ENCODE assay signal across 10 mouse cellular contexts in the genomic region with DNA sequence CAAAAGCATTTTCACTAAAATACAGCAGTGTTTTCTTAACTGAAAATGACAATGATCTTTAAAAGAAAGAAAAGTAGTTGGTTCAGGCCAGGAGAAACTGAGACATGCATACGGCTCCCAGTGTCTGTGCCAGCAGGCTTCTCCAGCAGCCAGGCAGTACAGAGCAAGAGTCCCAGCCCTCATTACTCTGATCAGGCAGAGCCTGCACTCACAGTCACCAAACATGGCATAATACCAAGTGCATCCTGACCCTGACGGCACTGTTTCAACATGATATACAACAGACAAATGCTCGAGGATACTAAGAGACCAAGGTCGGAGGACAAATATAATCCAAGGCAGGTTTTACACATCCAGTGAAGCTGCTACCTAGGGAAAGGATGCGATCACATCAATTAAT. TPM values are rescaled to one million over a fixed set of nuclear protein-coding genes. Genes with fewer than 3 reads are reported as not detected.
DNase-seq lines count a peak whose midpoint lies in the region; ATAC-seq and TF ChIP-seq lines count a peak whose summit lies in the region.
"Had no signal": no experiment of that assay in that cellular context is flagged by ENCODE, and none has a peak within 500 bp of the region (broad histone marks: within the 10 kb centered on the region; RNA-seq: fewer than 3 reads in every experiment).

No protein-coding gene starts in this region.

- peak; percentile 44 for DNase-seq in forebrain, embryonic 14.5 days (ENCODE audit: low spot score)
- no peak for DNase-seq in forebrain, embryonic 10.5 days (ENCODE audit: extremely low spot score, low spot score)
- no peak for DNase-seq in kidney, postnatal 0 days (ENCODE audit: low spot score)
- DNase-seq in kidney, adult 2 months = no peak
- DNase-seq in ovary, postnatal 36 days (ENCODE audit: low spot score) = peak; percentile 47
- DNase-seq in ovary, postnatal 14 days (ENCODE audit: low spot score) = no peak
- DNase-seq: kidney, adult 8-10 months had no signal

- no peak overlapping the region for H3K4me2 ChIP-seq in forebrain, embryonic 14.5 days (ENCODE audit: low read length)
- no peak overlapping the region for H3K4me2 ChIP-seq in kidney, postnatal 0 days (ENCODE audit: low read length)

- H3K36me3 ChIP-seq in forebrain, embryonic 14.5 days (ENCODE audit: control insufficient read depth, insufficient read depth, low read length) = peaks cover 17% of the 10 kb centered on the region; the same call in 1 of the 2 replicates
- H3K36me3 ChIP-seq in forebrain, embryonic 10.5 days (replicated peaks) = peaks cover 33% of the 10 kb centered on the region
- 0 out of 2 replicates have a peak, but pooled peaks cover 13% of the 10 kb centered on the region for H3K36me3 ChIP-seq in kidney, postnatal 0 days (ENCODE audit: insufficient read depth, low read length)
- no peaks in the 10 kb centered on the region for H3K36me3 ChIP-seq in kidney, adult 2 months (ENCODE audit: control insufficient read depth, insufficient read depth, low read length)

- H3K27ac ChIP-seq in forebrain, embryonic 14.5 days (ENCODE audit: low read depth, low read length) = peak overlapping the region; percentile 4; the same call in 1 of the 2 replicates
- no peak overlapping the region for H3K27ac ChIP-seq in forebrain, embryonic 10.5 days
- H3K27ac ChIP-seq in kidney, postnatal 0 days = peak overlapping the region; percentile 10; the same call in 1 of the 2 replicates
- no peak overlapping the region for H3K27ac ChIP-seq in kidney, adult 2 months (ENCODE audit: insufficient read depth, low read depth, low read length)
- H3K27ac ChIP-seq: macrophage had no signal

- TF ChIP-seq CTCF in kidney, postnatal 0 days (IDR thresholded peaks at IDR 0.05; ENCODE audit: low read depth) = no peak
- TF ChIP-seq CTCF in kidney, adult 2 months (conservative IDR thresholded peaks at IDR 0.05; ENCODE audit: insufficient read depth, insufficient read length, low read depth, low read length) = no peak

- no peaks in the 10 kb centered on the region for H3K27me3 ChIP-seq in forebrain, embryonic 14.5 days (replicated peaks; ENCODE audit: control insufficient read depth, insufficient read depth, low read length)
- H3K27me3 ChIP-seq in forebrain, embryonic 10.5 days (ENCODE audit: poor library complexity, severe bottlenecking) = no peaks in the 10 kb centered on the region
- no peaks in the 10 kb centered on the region for H3K27me3 ChIP-seq in kidney, postnatal 0 days (ENCODE audit: insufficient read depth, low read length)
- H3K27me3 ChIP-seq in kidney, adult 2 months (replicated peaks; ENCODE audit: control insufficient read depth, insufficient read depth, low read length) = no peaks in the 10 kb centered on the region

- TF ChIP-seq POLR2A in kidney, adult 2 months (IDR thresholded peaks at IDR 0.05; ENCODE audit: low read depth, low read length) = no peak

- no peak overlapping the region for H3K4me3 ChIP-seq in forebrain, embryonic 14.5 days (ENCODE audit: low read depth, low read length)
- H3K4me3 ChIP-seq in forebrain, embryonic 10.5 days = no peak overlapping the region
- H3K4me3 ChIP-seq in kidney, postnatal 0 days (replicated peaks; ENCODE audit: low read depth, low read length) = no peak overlapping the region
- H3K4me3 ChIP-seq in kidney, adult 2 months (ENCODE audit: insufficient read depth, low read depth, low read length) = no peak overlapping the region

- H3K9me3 ChIP-seq in forebrain, embryonic 14.5 days (replicated peaks; ENCODE audit: control insufficient read depth, low read length) = no peaks in the 10 kb centered on the region
- no peaks in the 10 kb centered on the region for H3K9me3 ChIP-seq in forebrain, embryonic 10.5 days
- no peaks in the 10 kb centered on the region for H3K9me3 ChIP-seq in kidney, postnatal 0 days (replicated peaks; ENCODE audit: low read length)

- peaks cover 13% of the 10 kb centered on the region for H3K4me1 ChIP-seq in forebrain, embryonic 14.5 days (ENCODE audit: control insufficient read depth, insufficient read depth, low read length)
- peaks cover 22% of the 10 kb centered on the region; the same call in 1 of the 2 replicates for H3K4me1 ChIP-seq in forebrain, embryonic 10.5 days
- H3K4me1 ChIP-seq in kidney, postnatal 0 days (replicated peaks; ENCODE audit: insufficient read depth, low read length) = peaks cover 34% of the 10 kb centered on the region
- peaks cover 22% of the 10 kb centered on the region for H3K4me1 ChIP-seq in kidney, adult 2 months (ENCODE audit: control insufficient read depth, insufficient read depth, low read length)

- no peak overlapping the region; the same call in 1 of the 2 replicates for H3K9ac ChIP-seq in forebrain, embryonic 14.5 days (ENCODE audit: low read length)
- H3K9ac ChIP-seq in kidney, postnatal 0 days (ENCODE audit: low read depth, low read length) = no peak overlapping the region

- 51% methylated on average over 5 of the region's 5 CpGs for WGBS in forebrain, embryonic 14.5 days
- 83% methylated on average over 5 of the region's 5 CpGs for WGBS in forebrain, embryonic 10.5 days
- 55% methylated on average over 5 of the region's 5 CpGs for WGBS in kidney, postnatal 0 days
- WGBS in kidney, adult 2 months = 34% methylated on average over 5 of the region's 5 CpGs

- ATAC-seq in forebrain, embryonic 14.5 days = peak; percentile 60; the same call in 1 of the 2 replicates
- ATAC-seq in kidney, postnatal 0 days (replicated peaks; ENCODE audit: low FRiP score, low read depth) = no peak; the same call in 1 of the 2 replicates
- ATAC-seq in activated CD4-positive, CD25-positive, alpha-beta regulatory T cell, adult 4 months = no peak
- ATAC-seq in megakaryocyte progenitor cell, adult 5-6 weeks (replicated peaks; ENCODE audit: poor library complexity) = no peak

RNA-seq across cellular contexts. Expression of a gene that starts 31.2 kb away (rescaled TPM):
- polyA plus RNA-seq in forebrain, embryonic 14.5 days (2014; fragmentation: Nextera tagmentation; extraction: Ambion mirVana) = 17.8 and 20.8 TPM in 2 replicates
- 34.9 and 38.1 TPM in 2 replicates for polyA plus RNA-seq in forebrain, embryonic 10.5 days (2016; fragmentation: Nextera tagmentation; extraction: Ambion mirVana)
- polyA plus RNA-seq in kidney, postnatal 0 days (2015; fragmentation: Nextera tagmentation; extraction: Ambion mirVana) = 33.2 and 36.7 TPM in 2 replicates
- 57.2 and 69.1 TPM in 2 replicates for polyA plus RNA-seq in kidney, adult 2 months (2012; rRNA removed)
- under 1 TPM; 0.13 to 0.37 TPM for polyA plus RNA-seq in activated CD4-positive, CD25-positive, alpha-beta regulatory T cell, adult 4 months (2017; shearing (Covaris generic))
- total RNA-seq in megakaryocyte progenitor cell, adult 5-6 weeks (2015) = 5.4 and 7.4 TPM in 2 replicates
- total RNA-seq in megakaryocyte progenitor cell, adult 5-6 weeks (2017) = 4.0 and 4.7 TPM in 2 replicates

Comparison
In these comparisons a context has a peak if more than half of its experiments do, and no peak if none do; other contexts are left out.
1. DNase-seq: peak in forebrain, embryonic 14.5 days (single experiment) and ovary, postnatal 36 days (single experiment); none in forebrain, embryonic 10.5 days (single experiment), kidney, postnatal 0 days (single experiment), kidney, adult 2 months (single experiment) and ovary, postnatal 14 days (single experiment).
2. H3K27ac ChIP-seq: peak in forebrain, embryonic 14.5 days (single experiment) and kidney, postnatal 0 days (single experiment); none in forebrain, embryonic 10.5 days (single experiment) and kidney, adult 2 months (single experiment).
3. RNA of a gene that starts 31.2 kb away (polyA plus RNA-seq): 57.2 to 69.1 TPM in kidney, adult 2 months, 33.2 to 36.7 TPM in kidney, postnatal 0 days, 34.9 to 38.1 TPM in forebrain, embryonic 10.5 days and 17.8 to 20.8 TPM in forebrain, embryonic 14.5 days; 0.13 to 0.37 TPM in activated CD4-positive, CD25-positive, alpha-beta regulatory T cell, adult 4 months; every median in the first group is over 10 times any median in the second.